Mouse (Mus musculus): ENCODE measurements around the gene Stpg1. TPM values are rescaled to one million over a fixed set of nuclear protein-coding genes. Genes with fewer than 3 reads are reported as not detected.

The Stpg1 gene
- polyA plus RNA-seq, 1 experiment = 0.35 TPM

GRCm38 (mm10) chr4:135480370-135480769 is 14.2 kb upstream of the Stpg1 start:
- TF ChIP-seq POLR2A (IDR thresholded peaks at IDR 0.05; ENCODE audit: control insufficient read depth, extremely low read depth, insufficient read depth, low read length, poor library complexity) = no peak
- no peak for TF ChIP-seq CTCF (IDR thresholded peaks at IDR 0.05; ENCODE audit: borderline replicate concordance, control insufficient read depth, extremely low read depth, insufficient read depth, low read length, poor library complexity)
- no peaks in the 10 kb centered on the region for H3K4me1 ChIP-seq (replicated peaks; ENCODE audit: control insufficient read depth, insufficient read depth, low read length)
- WGBS = 92% methylated on average over 9 of the region's 9 CpGs
- H3K36me3 ChIP-seq (ENCODE audit: control insufficient read depth, insufficient read depth, low read length) = peaks cover 16% of the 10 kb centered on the region
- H3K27me3 ChIP-seq (ENCODE audit: control insufficient read depth, insufficient read depth, low read length) = no peaks in the 10 kb centered on the region
- no peak overlapping the region for H3K4me3 ChIP-seq (ENCODE audit: control insufficient read depth, insufficient read depth, low read length)
- DNase-seq = no peak
- H3K27ac ChIP-seq (ENCODE audit: control insufficient read depth, insufficient read depth, low read length) = no peak overlapping the region

- DNase-seq = no peak
- TF ChIP-seq POLR2A (IDR thresholded peaks at IDR 0.05; ENCODE audit: control insufficient read depth, extremely low read depth, insufficient read depth, low read length, poor library complexity) = no peak
- TF ChIP-seq CTCF (IDR thresholded peaks at IDR 0.05; ENCODE audit: borderline replicate concordance, control insufficient read depth, extremely low read depth, insufficient read depth, low read length, poor library complexity) = no peak
- H3K27me3 ChIP-seq (ENCODE audit: control insufficient read depth, insufficient read depth, low read length) = no peaks in the 10 kb centered on the region
- WGBS = 93% methylated on average over 10 of the region's 10 CpGs
- H3K27ac ChIP-seq (ENCODE audit: control insufficient read depth, insufficient read depth, low read length) = no peak overlapping the region
- H3K36me3 ChIP-seq (ENCODE audit: control insufficient read depth, insufficient read depth, low read length) = peaks cover 25% of the 10 kb centered on the region
- no peaks in the 10 kb centered on the region for H3K4me1 ChIP-seq (replicated peaks; ENCODE audit: control insufficient read depth, insufficient read depth, low read length)
- H3K4me3 ChIP-seq (ENCODE audit: control insufficient read depth, insufficient read depth, low read length) = no peak overlapping the region
These were observed 9.5 kb upstream of the Stpg1 start for GRCm38 (mm10) chr4:135485086-135485485.

DNA sequence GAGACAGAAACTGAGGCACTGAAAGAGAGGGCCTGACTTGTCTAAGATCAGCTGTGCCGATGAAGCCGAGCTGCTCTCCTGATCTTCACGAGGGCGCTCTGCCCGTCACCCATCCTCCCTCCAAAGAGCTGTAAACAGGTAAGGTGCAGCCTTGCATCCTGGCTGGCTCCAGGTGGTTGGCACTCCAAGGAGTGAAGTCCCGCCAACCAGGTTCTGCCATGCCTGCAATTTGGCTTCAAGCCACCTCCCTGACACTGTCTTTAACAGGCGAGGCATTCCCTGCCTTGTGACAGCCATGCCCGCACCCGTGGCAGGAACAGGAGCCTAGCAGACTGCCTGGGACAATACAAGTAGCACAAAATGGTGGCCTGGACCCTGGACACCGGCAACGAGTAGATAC is 8.2 kb upstream of the Stpg1 start:
- DNase-seq = no peak
- TF ChIP-seq CTCF (IDR thresholded peaks at IDR 0.05; ENCODE audit: borderline replicate concordance, control insufficient read depth, extremely low read depth, insufficient read depth, low read length, poor library complexity) (no peak), POLR2A (IDR thresholded peaks at IDR 0.05; ENCODE audit: control insufficient read depth, extremely low read depth, insufficient read depth, low read length, poor library complexity) (no peak)
- no peaks in the 10 kb centered on the region for H3K4me1 ChIP-seq (replicated peaks; ENCODE audit: control insufficient read depth, insufficient read depth, low read length)
- no peak overlapping the region for H3K4me3 ChIP-seq (ENCODE audit: control insufficient read depth, insufficient read depth, low read length)
- H3K36me3 ChIP-seq (ENCODE audit: control insufficient read depth, insufficient read depth, low read length) = peaks cover 32% of the 10 kb centered on the region
- no peak overlapping the region for H3K27ac ChIP-seq (ENCODE audit: control insufficient read depth, insufficient read depth, low read length)
- no peaks in the 10 kb centered on the region for H3K27me3 ChIP-seq (ENCODE audit: control insufficient read depth, insufficient read depth, low read length)
- 97% methylated on average over 11 of the region's 11 CpGs for WGBS

DNA sequence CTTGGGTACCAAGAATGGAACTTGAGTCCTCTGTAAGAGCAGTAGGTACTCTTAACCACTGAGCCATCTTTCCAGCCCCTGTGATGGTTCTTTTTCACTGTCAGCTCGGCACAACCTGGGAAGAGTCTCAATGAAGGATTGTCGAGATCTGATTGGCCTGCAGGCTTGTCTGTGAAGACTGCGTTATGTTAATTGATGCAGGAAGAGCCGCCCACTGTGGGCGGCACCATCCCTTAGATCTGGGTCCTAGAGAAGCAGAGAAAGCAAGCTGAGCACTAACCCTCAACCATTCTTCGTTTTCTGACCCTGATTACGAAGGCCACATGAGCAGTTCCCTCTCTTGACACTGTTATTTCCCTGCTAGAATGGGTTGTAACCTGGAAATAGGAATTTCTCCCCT is 5.3 kb upstream of the Stpg1 start:
- Histone ChIP-seq H3K4me3 (ENCODE audit: control insufficient read depth, insufficient read depth, low read length) (no peak overlapping the region), H3K27me3 (ENCODE audit: control insufficient read depth, insufficient read depth, low read length) (no peaks in the 10 kb centered on the region), H3K36me3 (ENCODE audit: control insufficient read depth, insufficient read depth, low read length) (peaks cover 29% of the 10 kb centered on the region), H3K4me1 (replicated peaks; ENCODE audit: control insufficient read depth, insufficient read depth, low read length) (peaks cover 8% of the 10 kb centered on the region), H3K27ac (ENCODE audit: control insufficient read depth, insufficient read depth, low read length) (no peak overlapping the region)
- no peak for TF ChIP-seq CTCF (IDR thresholded peaks at IDR 0.05; ENCODE audit: borderline replicate concordance, control insufficient read depth, extremely low read depth, insufficient read depth, low read length, poor library complexity)
- no peak for TF ChIP-seq POLR2A (IDR thresholded peaks at IDR 0.05; ENCODE audit: control insufficient read depth, extremely low read depth, insufficient read depth, low read length, poor library complexity)
- WGBS = 97% methylated on average over 7 of the region's 7 CpGs
- DNase-seq = no peak

GRCm38 (mm10) chr4:135493271-135493670 is 1.3 kb upstream of the Stpg1 start:
- Histone ChIP-seq H3K27me3 (ENCODE audit: control insufficient read depth, insufficient read depth, low read length) (no peaks in the 10 kb centered on the region), H3K36me3 (ENCODE audit: control insufficient read depth, insufficient read depth, low read length) (peaks cover 22% of the 10 kb centered on the region), H3K27ac (ENCODE audit: control insufficient read depth, insufficient read depth, low read length) (no peak overlapping the region), H3K4me1 (replicated peaks; ENCODE audit: control insufficient read depth, insufficient read depth, low read length) (peaks cover 13% of the 10 kb centered on the region), H3K4me3 (ENCODE audit: control insufficient read depth, insufficient read depth, low read length) (no peak overlapping the region)
- 14% methylated on average over 4 of the region's 4 CpGs for WGBS
- no peak for DNase-seq
- TF ChIP-seq CTCF (IDR thresholded peaks at IDR 0.05; ENCODE audit: borderline replicate concordance, control insufficient read depth, extremely low read depth, insufficient read depth, low read length, poor library complexity) = no peak
- no peak for TF ChIP-seq POLR2A (IDR thresholded peaks at IDR 0.05; ENCODE audit: control insufficient read depth, extremely low read depth, insufficient read depth, low read length, poor library complexity)

DNA sequence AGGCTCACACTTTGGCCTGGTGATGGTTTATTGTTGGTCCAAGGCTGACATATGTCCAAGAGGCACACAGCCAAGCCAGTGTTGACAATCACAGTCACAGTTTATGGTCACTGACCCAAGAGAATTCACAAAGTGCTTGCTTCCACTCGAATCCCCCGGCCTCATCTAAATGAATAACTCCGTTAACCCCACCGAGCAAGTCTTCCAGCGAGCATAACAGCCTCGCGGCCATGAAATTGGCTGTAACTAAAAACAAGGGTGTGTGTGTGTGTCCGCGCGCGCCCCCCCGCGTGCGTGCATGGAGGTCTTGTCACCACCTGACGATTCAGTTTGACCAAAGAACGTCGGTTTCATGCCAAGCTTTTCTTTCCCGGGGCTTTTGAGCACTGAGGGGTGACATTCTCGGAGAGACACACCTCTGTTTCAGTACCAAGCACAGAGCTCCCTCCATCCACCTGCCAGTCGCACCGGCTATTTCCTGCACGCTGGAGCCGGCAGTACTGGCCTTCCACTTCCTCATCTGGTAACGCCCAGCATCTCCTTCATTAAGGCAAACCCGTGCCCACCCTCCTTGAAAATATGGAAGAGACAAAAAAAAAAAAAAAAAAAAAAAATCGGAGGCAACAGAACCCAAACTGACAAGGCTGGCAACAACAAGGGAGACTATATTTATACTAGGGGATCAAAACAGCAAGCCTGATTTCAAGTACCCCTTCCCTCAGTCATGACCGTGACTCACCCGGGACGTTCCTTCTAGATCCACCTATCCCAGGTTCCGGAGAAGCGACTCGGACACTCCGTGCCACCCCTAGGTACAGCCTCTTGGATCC is 684 bp upstream of the Stpg1 start:
- no peaks in the 10 kb centered on the region for H3K27me3 ChIP-seq (ENCODE audit: control insufficient read depth, insufficient read depth, low read length)
- H3K27ac ChIP-seq (ENCODE audit: control insufficient read depth, insufficient read depth, low read length) = peak overlapping the region; percentile 36; the same call in 1 of the 2 replicates
- H3K4me3 ChIP-seq (ENCODE audit: control insufficient read depth, insufficient read depth, low read length) = peak overlapping the region; percentile 80
- H3K36me3 ChIP-seq (ENCODE audit: control insufficient read depth, insufficient read depth, low read length) = peaks cover 18% of the 10 kb centered on the region
- H3K4me1 ChIP-seq (replicated peaks; ENCODE audit: control insufficient read depth, insufficient read depth, low read length) = peaks cover 13% of the 10 kb centered on the region
- peak; percentile 37 for DNase-seq
- TF ChIP-seq CTCF (IDR thresholded peaks at IDR 0.05; ENCODE audit: borderline replicate concordance, control insufficient read depth, extremely low read depth, insufficient read depth, low read length, poor library complexity) (no peak; the same call in 1 of the 2 replicates), POLR2A (IDR thresholded peaks at IDR 0.05; ENCODE audit: control insufficient read depth, extremely low read depth, insufficient read depth, low read length, poor library complexity) (no peak)
- WGBS = under 1% methylated on average over 33 of the region's 33 CpGs

Measured in thymus, adult 2 months (tissue).